Mouse (Mus musculus): ENCODE measurements around the gene Arl2bp.

The Arl2bp gene

GRCm38 (mm10) chr8:94695994-94696384 is 29.6 kb downstream of the Arl2bp start, which contains the start of gene Pllp:
Pllp (minus strand) TSS chr8:94696278.
- no peak for DNase-seq

- no peak for DNase-seq
Measured at GRCm38 (mm10) chr8:94696566-94696965, 30.2 kb downstream of the Arl2bp start.

GRCm38 (mm10) chr8:94697956-94698355 is 31.6 kb downstream of the Arl2bp start:
- no peak for DNase-seq

- DNase-seq: no peak
Measured at GRCm38 (mm10) chr8:94699366-94699765, 33.0 kb downstream of the Arl2bp start.

GRCm38 (mm10) chr8:94700421-94700935 is 34.1 kb downstream of the Arl2bp start:
- no peak for DNase-seq

- no peak for DNase-seq
Measured at GRCm38 (mm10) chr8:94702156-94702555, 35.8 kb downstream of the Arl2bp start.

GRCm38 (mm10) chr8:94702844-94703813 is 36.7 kb downstream of the Arl2bp start:
- DNase-seq: peak; percentile 78

GRCm38 (mm10) chr8:94703972-94704668 is 37.7 kb downstream of the Arl2bp start:
- peak; percentile 97 for DNase-seq

GRCm38 (mm10) chr8:94704669-94704984 is 38.2 kb downstream of the Arl2bp start:
- no peak for DNase-seq

GRCm38 (mm10) chr8:94705581-94706245 is 39.3 kb downstream of the Arl2bp start:
- no peak for DNase-seq

GRCm38 (mm10) chr8:94706732-94707395 is 40.5 kb downstream of the Arl2bp start:
- peak; percentile 26 for DNase-seq

GRCm38 (mm10) chr8:94710336-94710735 is 43.9 kb downstream of the Arl2bp start:
- no peak for DNase-seq

- DNase-seq: peak; percentile 57
Measured at GRCm38 (mm10) chr8:94711160-94711718, 44.8 kb downstream of the Arl2bp start.

GRCm38 (mm10) chr8:94714556-94714955 is 48.2 kb downstream of the Arl2bp start:
- DNase-seq: no peak

- no peak for DNase-seq
Measured at GRCm38 (mm10) chr8:94715871-94716270, 49.5 kb downstream of the Arl2bp start.

GRCm38 (mm10) chr8:94716841-94717240 is 50.4 kb downstream of the Arl2bp start:
- DNase-seq: no peak

Data from cerebellum, adult 9-11 months (tissue).